Mouse (Mus musculus) forebrain, embryonic 15.5 days (tissue): ENCODE measurements at regions not wholly inside any gene's neighbourhood (a gene's known extent, or its start where the extent isn't known, plus 50 kb on each side); places are given as distances from the start of the nearest gene placed in this dataset.

Experiments used
- ATAC-seq: fragments of 200-750 bp; cut with Nextera tagmentation; replicated peaks from 2 replicates; pipeline ENCODE4 v1.8.0; 2017; ENCODE audit warnings: mild to moderate bottlenecking, moderate TSS enrichment, moderate library complexity
- H3K27ac ChIP-seq: fragments of 300-500 bp; sonication (generic); replicated peaks from 2 replicates; pipeline ENCODE4 v1.5.1; 2015; ENCODE audit warnings: mild to moderate bottlenecking, inconsistent platforms
- H3K27me3 ChIP-seq: fragments of 300-500 bp; sonication (generic); 2 replicates; pipeline ENCODE4 v1.6.1; 2015; ENCODE audit warnings: inconsistent platforms
- H3K36me3 ChIP-seq: fragments of 300-500 bp; sonication (generic); 2 replicates; pipeline ENCODE4 v1.6.1; 2015; ENCODE audit warnings: mild to moderate bottlenecking, inconsistent platforms
- H3K4me1 ChIP-seq: fragments of 300-500 bp; sonication (generic); 2 replicates; pipeline ENCODE4 v1.6.1; 2015; ENCODE audit warnings: inconsistent platforms
- H3K4me2 ChIP-seq: fragments of 300-500 bp; sonication (generic); replicated peaks from 2 replicates; pipeline ENCODE4 v1.6.1; 2015; ENCODE audit warnings: mild to moderate bottlenecking, inconsistent platforms
- H3K4me3 ChIP-seq: fragments of 300-500 bp; sonication (generic); 2 replicates; pipeline ENCODE4 v1.5.1; 2015; ENCODE audit warnings: mild to moderate bottlenecking, inconsistent platforms
- H3K9ac ChIP-seq: fragments of 300-500 bp; sonication (generic); replicated peaks from 2 replicates; pipeline ENCODE4 v1.6.1; 2015; ENCODE audit warnings: mild to moderate bottlenecking, inconsistent platforms
- H3K9me3 ChIP-seq: fragments of 300-500 bp; sonication (generic); 2 replicates; pipeline ENCODE4 v1.6.1; 2016; ENCODE audit warnings: inconsistent platforms
- WGBS: fragments of 180-500 bp; shearing (Covaris S2); methylation state at CpG from one replicate; pipeline ENCODE4 v1.1.7; 2015; ENCODE audit warnings: mixed read lengths; 5-methylcytosine and 5-hydroxymethylcytosine counted together

DNA sequence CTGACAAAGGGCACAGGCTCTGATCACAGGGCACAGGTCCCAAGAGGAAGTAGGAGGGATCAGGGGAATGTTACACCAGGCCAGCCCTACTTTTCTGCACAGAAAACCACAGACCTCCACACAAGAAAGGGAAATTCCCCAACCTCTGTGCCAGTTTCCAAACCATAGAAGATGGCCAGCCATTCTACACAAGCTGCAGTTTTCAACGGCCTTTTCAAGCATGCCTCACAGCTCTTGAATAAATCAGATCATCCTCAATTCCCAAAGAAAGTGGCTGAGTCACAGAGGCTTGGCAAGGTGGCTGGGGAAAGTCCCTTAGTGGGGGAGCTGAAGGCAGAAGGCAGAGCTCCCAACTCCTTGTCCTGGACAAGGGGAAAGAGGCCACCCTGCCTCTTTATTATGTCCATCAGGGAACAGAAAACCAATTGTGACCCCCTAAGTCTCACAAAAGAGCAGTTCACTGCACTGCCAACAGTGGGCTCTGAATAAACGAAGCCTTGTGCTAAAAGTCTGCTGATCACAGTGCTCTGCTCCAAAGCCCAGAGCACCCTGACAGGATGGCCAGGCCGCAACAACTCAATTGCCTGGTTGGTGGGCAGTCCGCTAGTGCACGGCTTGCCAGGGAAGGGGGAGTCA lies 120.0 kb upstream of the Cd180 start:
- no peak overlapping the region for H3K9ac ChIP-seq
- no peak overlapping the region for H3K27ac ChIP-seq
- H3K4me1 ChIP-seq: no peaks in the 10 kb centered on the region
- peak; percentile 64; the same call in 1 of the 2 replicates for ATAC-seq
- no peak overlapping the region for H3K4me3 ChIP-seq
- no peaks in the 10 kb centered on the region for H3K9me3 ChIP-seq
- 26% methylated on average over 5 of the region's 5 CpGs for WGBS
- H3K27me3 ChIP-seq: no peaks in the 10 kb centered on the region
- H3K4me2 ChIP-seq: no peak overlapping the region
- H3K36me3 ChIP-seq: no peaks in the 10 kb centered on the region

DNA sequence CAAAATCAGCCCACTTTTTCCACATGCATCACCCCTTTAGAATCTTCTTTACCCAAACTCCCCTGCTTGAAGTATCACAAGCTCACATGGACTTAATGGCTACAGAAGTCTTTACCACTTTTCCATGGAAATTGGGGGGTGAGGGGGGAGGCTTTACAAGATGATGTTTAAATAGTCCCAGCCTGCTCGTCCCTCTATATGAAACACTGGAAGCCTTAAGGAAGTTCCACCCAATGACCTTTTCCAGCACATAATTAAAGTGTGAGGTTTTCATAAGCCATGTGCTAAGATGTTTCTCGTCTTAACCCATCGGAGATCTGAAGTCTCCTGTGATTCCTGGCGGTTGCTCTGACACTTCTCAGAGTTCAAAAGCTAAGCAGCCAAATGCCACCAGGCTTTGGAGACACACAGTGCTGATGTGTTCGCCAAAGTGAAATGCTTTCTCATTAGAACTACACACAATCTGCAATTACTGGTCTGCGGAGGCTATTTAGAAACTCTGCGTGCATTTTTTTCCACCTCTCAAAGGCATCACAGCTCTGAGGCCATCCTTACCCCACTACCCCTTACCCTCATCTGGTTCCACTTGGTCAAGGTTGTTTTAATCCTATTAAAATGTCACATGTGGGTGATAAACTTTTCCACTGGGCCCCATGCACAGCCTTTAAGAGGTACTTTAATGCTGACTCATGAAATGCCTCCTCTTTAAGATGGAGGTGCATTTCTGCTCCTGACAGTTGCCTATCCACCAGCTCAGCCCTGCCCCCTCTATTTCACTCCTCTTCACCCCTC lies 116.3 kb upstream of the Cd180 start:
- no peak overlapping the region for H3K4me3 ChIP-seq
- no peak overlapping the region for H3K4me2 ChIP-seq
- H3K27ac ChIP-seq: no peak overlapping the region
- H3K9me3 ChIP-seq: no peaks in the 10 kb centered on the region
- H3K27me3 ChIP-seq: no peaks in the 10 kb centered on the region
- no peak for ATAC-seq
- 71% methylated on average over 7 of the region's 7 CpGs for WGBS
- H3K4me1 ChIP-seq: no peaks in the 10 kb centered on the region
- no peak overlapping the region for H3K9ac ChIP-seq
- H3K36me3 ChIP-seq: no peaks in the 10 kb centered on the region

DNA sequence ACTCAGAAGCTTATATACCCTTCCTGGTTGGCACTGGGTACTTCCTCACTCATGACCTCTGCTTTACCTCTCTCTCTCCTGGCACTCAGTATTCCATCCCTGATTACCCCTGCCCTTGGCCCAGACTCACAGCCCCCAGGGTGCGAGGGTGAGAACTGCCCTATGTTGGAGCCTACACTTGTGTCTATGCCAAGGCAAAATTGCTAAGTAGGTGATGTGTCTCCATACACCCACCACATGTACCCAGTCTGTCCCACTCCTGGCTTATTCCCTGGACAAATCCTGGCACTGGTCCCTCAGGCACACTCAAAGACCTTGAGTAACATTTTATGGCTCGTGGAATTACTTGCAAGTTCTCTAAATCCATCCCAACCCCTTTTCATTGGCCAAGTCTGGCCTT lies 114.5 kb upstream of the Cd180 start:
- Histone ChIP-seq H3K4me1 (no peaks in the 10 kb centered on the region), H3K27me3 (no peaks in the 10 kb centered on the region), H3K4me3 (no peak overlapping the region), H3K4me2 (no peak overlapping the region), H3K9ac (no peak overlapping the region), H3K9me3 (no peaks in the 10 kb centered on the region), H3K36me3 (no peaks in the 10 kb centered on the region), H3K27ac (no peak overlapping the region)
- no peak for ATAC-seq
- 84% methylated on average over 2 of the region's 2 CpGs for WGBS

DNA sequence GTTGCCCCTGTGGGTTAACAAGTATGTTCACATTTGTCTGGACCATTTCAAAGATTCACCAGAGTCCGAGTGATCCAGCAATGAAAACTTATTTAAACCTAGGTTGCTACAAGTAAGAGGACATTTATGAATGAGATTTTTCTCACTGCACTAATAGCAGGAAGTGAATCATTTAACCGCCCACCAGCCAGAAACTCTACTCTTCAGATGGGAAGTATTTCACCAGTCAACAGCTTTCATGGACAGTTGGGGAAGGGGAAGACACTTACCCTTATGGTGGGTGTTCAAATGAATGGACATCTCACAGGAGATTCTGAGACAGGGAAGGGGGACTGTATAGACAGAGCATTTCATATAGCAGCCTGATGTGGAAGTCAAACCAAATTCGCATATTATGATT lies 113.7 kb upstream of the Cd180 start:
- no peaks in the 10 kb centered on the region for H3K27me3 ChIP-seq
- H3K4me3 ChIP-seq: no peak overlapping the region
- H3K4me2 ChIP-seq: no peak overlapping the region
- no peaks in the 10 kb centered on the region for H3K4me1 ChIP-seq
- WGBS: 90% methylated on average over 3 of the region's 3 CpGs
- no peaks in the 10 kb centered on the region for H3K9me3 ChIP-seq
- H3K9ac ChIP-seq: no peak overlapping the region
- no peaks in the 10 kb centered on the region for H3K36me3 ChIP-seq
- H3K27ac ChIP-seq: no peak overlapping the region
- ATAC-seq: no peak

DNA sequence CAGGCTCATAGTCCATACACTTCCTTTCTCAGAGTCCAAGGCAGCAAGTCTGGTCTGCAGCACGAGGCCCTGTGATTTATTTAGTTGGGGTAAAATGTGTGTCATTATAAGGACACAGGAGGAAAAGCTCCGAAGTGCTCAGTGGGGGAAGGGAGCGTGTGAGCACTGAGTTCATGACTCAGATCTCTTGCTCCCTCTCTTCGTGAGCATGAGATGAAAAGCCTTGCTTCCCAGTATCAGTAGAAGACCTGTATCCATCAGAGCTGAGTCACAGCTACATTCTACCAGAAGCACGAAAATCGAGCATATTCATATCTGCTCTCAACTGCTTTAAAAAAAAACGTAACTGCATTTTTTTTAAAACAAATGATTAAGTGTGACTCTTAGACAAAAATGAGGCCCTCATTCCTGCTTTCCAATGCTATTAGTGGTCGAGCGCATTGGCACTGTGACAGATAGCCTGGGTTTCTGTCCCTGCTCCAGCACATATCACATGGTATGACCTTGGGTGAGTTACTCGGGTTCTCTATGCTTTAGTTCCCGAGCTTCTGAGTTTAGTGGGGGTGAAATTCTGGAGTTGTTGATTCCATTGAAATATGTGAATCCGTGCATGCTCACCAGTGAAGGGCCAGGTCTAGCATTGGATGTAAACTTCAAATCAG lies 109.2 kb upstream of the Cd180 start:
- no peak overlapping the region for H3K27ac ChIP-seq
- H3K4me2 ChIP-seq: no peak overlapping the region
- H3K4me3 ChIP-seq: no peak overlapping the region
- WGBS: 82% methylated on average over 12 of the region's 12 CpGs
- no peak overlapping the region for H3K9ac ChIP-seq
- no peaks in the 10 kb centered on the region for H3K4me1 ChIP-seq
- no peaks in the 10 kb centered on the region for H3K9me3 ChIP-seq
- H3K27me3 ChIP-seq: no peaks in the 10 kb centered on the region
- ATAC-seq: no peak
- H3K36me3 ChIP-seq: no peaks in the 10 kb centered on the region

DNA sequence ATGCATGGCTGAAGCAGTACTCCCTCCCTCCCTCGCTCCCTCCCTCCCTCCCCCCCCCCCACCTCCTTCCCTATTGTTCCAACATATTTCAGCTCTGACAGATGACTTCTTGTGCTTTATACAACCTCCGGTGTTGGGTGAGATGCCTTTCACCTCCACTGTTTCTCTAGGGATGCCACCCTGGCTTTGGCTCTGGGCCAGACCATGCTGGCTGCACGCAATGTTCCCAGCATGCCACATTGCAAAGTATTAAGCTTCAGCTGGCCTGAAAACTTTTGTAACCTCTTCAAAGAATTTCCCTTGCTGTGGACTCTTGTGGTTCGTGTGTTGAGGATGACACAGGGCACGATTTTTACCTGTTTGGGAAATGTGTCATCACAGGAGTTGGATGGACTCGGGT lies 107.1 kb upstream of the Cd180 start:
- H3K4me1 ChIP-seq: peaks cover 10% of the 10 kb centered on the region
- no peak overlapping the region for H3K9ac ChIP-seq
- no peak overlapping the region for H3K4me2 ChIP-seq
- no peaks in the 10 kb centered on the region for H3K36me3 ChIP-seq
- H3K9me3 ChIP-seq: no peaks in the 10 kb centered on the region
- no peak for ATAC-seq
- no peaks in the 10 kb centered on the region for H3K27me3 ChIP-seq
- H3K27ac ChIP-seq: no peak overlapping the region
- no peak overlapping the region for H3K4me3 ChIP-seq
- 55% methylated on average over 5 of the region's 6 CpGs for WGBS

DNA sequence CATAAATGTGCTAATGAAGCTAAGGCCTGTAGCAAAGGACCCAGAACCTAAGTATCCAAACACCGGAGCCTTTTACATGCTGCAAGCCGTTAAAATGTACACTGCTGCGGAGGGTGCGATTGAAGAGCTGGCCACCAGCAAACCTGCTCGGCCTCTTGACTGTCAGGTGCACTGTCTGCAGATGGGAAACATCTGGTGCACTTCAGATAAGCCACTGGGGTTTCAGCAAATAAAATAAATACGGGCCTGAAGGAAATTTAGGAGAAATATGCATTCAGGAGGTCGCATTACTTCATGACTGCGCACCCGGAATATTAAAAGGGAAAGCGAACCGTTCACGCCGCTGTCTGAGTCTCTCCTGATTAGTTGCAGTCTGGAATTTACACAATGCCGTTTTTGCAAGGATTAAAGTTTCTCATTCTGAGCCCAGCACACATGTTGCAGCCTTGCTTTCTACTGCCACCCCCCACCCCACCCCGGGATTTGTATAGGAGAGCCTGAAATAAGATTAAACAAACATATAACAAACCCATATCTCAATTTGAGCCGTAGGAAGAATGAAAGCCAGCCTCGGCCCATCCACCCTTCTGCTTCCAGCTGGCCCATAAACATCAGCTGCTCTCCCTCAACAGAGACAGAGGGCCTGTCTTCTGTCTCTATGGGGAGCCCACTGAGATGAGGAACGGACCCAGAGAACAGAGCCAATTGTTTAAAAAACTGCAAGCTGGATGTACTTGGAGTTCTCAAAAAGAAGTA lies 103.5 kb upstream of the Cd180 start:
- Histone ChIP-seq H3K27me3 (no peaks in the 10 kb centered on the region), H3K36me3 (no peaks in the 10 kb centered on the region), H3K4me3 (no peak overlapping the region), H3K9me3 (no peaks in the 10 kb centered on the region), H3K27ac (no peak overlapping the region), H3K4me1 (peaks cover 15% of the 10 kb centered on the region), H3K9ac (no peak overlapping the region), H3K4me2 (no peak overlapping the region)
- peak; percentile 45 for ATAC-seq
- WGBS: 45% methylated on average over 18 of the region's 18 CpGs

DNA sequence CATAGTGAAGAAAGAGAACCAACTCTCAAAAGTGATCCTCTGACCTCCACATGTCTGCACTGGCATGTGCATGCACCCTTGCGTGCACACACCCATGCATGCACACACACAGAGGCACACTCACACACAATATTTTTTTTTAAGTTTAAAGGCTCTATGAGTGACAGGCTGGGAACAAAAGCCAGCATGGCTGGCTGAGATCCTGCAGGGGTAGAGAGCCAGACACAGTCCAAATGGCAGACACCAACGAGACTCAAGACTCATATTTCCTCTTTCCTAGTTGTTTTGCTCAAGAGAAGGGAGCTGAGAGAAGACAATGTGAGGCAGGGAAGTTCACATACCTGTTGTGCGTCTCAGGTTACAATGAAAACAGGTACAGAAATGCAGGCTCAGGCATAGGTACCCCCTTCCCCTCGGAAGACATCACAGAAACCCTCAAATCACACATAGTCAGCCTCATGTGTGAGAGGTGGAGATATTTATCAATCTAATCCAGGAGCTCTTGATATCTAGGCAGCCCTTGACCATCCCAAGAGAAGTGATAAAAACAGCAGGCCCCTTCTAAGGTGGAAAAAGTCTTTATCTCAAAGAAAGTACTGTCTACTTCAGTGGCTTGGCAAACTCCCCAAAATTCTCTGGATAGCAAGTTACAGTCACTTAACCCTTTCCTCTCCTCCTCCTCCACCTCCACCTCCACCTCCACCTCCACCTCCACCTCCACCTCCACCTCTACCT lies 101.4 kb upstream of the Cd180 start:
- no peak for ATAC-seq

DNA sequence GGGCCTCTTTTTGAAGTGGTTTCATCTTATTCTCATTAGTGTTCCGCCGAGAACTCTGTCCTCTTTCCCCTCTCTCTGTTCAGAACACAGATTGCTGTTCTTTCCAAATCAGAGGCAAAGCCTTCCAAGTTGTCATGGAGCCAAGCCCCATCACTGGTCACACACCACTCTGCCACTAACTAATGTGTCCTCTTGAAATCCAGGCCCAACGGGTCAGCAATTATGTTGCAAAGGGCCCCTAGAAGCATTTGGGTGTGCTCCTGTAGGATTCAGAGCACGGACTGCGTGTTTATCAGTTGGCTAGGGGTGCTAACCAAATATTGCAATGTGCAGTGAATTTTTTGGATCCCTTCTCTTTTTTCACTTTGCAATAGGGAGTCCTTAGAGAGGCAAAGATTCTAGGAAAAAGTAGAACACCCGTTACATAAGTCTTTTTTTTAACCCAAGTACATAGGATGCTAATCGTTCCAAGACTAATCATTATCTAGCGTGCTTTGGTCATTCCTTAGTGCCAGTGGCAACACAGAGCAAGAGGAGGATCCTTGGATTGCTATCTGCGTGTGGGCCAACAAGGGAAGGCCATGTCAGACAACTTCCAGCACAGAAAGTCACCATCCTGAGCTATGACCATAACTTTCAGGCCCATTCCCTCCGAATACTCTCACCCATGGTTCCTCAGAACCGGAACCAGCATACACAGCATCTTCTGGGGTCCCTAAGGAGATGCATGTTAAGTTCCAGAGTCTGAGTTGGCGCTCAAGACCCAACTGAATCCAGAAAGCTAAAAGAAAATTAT lies 99.8 kb upstream of the Cd180 start:
- 86% methylated on average over 12 of the region's 12 CpGs for WGBS
- Histone ChIP-seq H3K4me3 (no peak overlapping the region), H3K4me2 (no peak overlapping the region), H3K9me3 (no peaks in the 10 kb centered on the region), H3K9ac (no peak overlapping the region), H3K27ac (no peak overlapping the region), H3K36me3 (no peaks in the 10 kb centered on the region), H3K4me1 (peaks cover 15% of the 10 kb centered on the region), H3K27me3 (no peaks in the 10 kb centered on the region)
- no peak for ATAC-seq

More for the DNA sequence above, 101.4 kb upstream of the Cd180 start:
- WGBS: 79% methylated on average over 4 of the region's 4 CpGs
- H3K4me3 ChIP-seq: no peak overlapping the region
- H3K27me3 ChIP-seq: no peaks in the 10 kb centered on the region
- no peaks in the 10 kb centered on the region for H3K9me3 ChIP-seq
- no peak overlapping the region for H3K4me2 ChIP-seq
- H3K27ac ChIP-seq: no peak overlapping the region
- no peaks in the 10 kb centered on the region for H3K36me3 ChIP-seq
- H3K9ac ChIP-seq: no peak overlapping the region
- H3K4me1 ChIP-seq: peaks cover 15% of the 10 kb centered on the region

DNA sequence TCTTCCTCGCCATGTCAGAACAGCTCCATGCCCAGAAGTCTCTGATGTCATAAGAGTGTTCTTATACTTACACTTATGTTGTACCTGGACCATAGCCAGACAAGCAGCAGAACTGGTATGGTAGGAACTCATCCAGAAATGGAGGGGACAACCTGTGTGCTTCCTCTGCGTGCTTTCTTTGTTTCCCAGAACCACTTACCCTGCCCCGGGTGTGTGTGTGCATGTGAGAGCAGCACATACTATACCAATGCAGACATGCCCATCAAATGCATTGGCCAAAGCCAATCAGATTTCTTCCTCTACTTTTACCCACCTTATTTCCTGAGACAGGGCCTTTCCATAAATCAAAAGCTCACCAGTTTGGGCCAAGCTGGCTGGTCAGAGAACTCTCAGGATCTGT lies 99.2 kb upstream of the Cd180 start:
- Histone ChIP-seq H3K4me3 (no peak overlapping the region), H3K27me3 (no peaks in the 10 kb centered on the region), H3K27ac (no peak overlapping the region), H3K36me3 (no peaks in the 10 kb centered on the region), H3K4me2 (no peak overlapping the region), H3K4me1 (peaks cover 15% of the 10 kb centered on the region), H3K9ac (no peak overlapping the region), H3K9me3 (no peaks in the 10 kb centered on the region)
- ATAC-seq: no peak
- WGBS: 93% methylated on average over 3 of the region's 3 CpGs

DNA sequence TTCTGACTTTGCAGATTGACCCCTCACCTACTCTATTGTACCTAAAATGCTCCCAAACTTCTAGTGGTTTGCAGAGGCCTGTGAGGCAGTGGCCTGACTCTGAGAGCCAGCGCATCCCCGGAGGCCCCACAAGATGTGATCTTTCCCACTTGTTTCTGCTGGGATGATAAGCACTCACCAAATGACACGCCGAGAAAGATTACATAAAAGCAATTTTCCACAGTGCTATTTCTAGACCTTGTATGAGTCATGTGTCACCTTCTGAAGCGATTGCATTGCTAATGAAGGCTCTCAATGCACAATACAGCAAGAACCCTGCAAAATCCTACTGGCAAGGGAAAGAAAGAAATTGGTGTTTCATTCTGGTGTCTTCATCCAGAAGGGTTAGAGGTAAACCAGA lies 97.8 kb upstream of the Cd180 start:
- no peak overlapping the region for H3K4me3 ChIP-seq
- 93% methylated on average over 5 of the region's 5 CpGs for WGBS
- H3K27ac ChIP-seq: no peak overlapping the region
- H3K27me3 ChIP-seq: no peaks in the 10 kb centered on the region
- 0 out of 2 replicates have a peak, but pooled peaks cover 5% of the 10 kb centered on the region for H3K4me1 ChIP-seq
- no peak overlapping the region for H3K9ac ChIP-seq
- no peak for ATAC-seq
- no peak overlapping the region for H3K4me2 ChIP-seq
- H3K9me3 ChIP-seq: no peaks in the 10 kb centered on the region
- H3K36me3 ChIP-seq: no peaks in the 10 kb centered on the region
